Mouse (Mus musculus) midbrain, embryonic 11.5 days (tissue): ENCODE data around the gene Sema4c. TPM values are rescaled to one million over a fixed set of nuclear protein-coding genes. Genes with fewer than 3 reads are reported as not detected.
A peak's percentile ranks its signal among the peaks of the same experiment; 100 is the strongest.

Experiments
- ATAC-seq: fragments of 200-750 bp; cut with Nextera tagmentation; 2 replicates; pipeline ENCODE4 v1.8.0; 2017; ENCODE audit warnings: moderate TSS enrichment, moderate library complexity; ENCODE audit not compliant: low FRiP score
- DNase-seq: peaks from one replicate; pipeline ENCODE4 v3.0.0; 2015; ENCODE audit warnings: low spot score; ENCODE audit errors: missing footprints
- H3K27ac ChIP-seq: fragments of 300-500 bp; sonication (generic); 2 replicates; pipeline ENCODE4 v1.5.1; 2014; ENCODE audit warnings: low read depth, low read length
- H3K27me3 ChIP-seq: fragments of 300-500 bp; sonication (generic); 2 replicates; pipeline ENCODE4 v1.6.1; 2014; ENCODE audit warnings: mild to moderate bottlenecking, low read length, moderate library complexity, mixed read lengths; ENCODE audit not compliant: control insufficient read depth, insufficient read depth
- H3K36me3 ChIP-seq: fragments of 300-500 bp; sonication (generic); 2 replicates; pipeline ENCODE4 v1.6.1; 2014; ENCODE audit warnings: mild to moderate bottlenecking, low read length, moderate library complexity, mixed read lengths; ENCODE audit not compliant: control insufficient read depth, insufficient read depth
- H3K4me1 ChIP-seq: fragments of 300-500 bp; sonication (generic); 2 replicates; pipeline ENCODE4 v1.6.1; 2014; ENCODE audit warnings: low read length; ENCODE audit not compliant: control insufficient read depth, insufficient read depth
- H3K4me2 ChIP-seq: fragments of 300-500 bp; sonication (generic); 2 replicates; pipeline ENCODE4 v1.6.1; 2014; ENCODE audit warnings: mild to moderate bottlenecking, moderate library complexity
- H3K4me3 ChIP-seq: fragments of 300-500 bp; sonication (generic); 2 replicates; pipeline ENCODE4 v1.5.1; 2014; ENCODE audit warnings: low read depth, low read length
- H3K9ac ChIP-seq: fragments of 300-500 bp; sonication (generic); 2 replicates; pipeline ENCODE4 v1.6.1; 2014; ENCODE audit warnings: low read length
- H3K9me3 ChIP-seq: fragments of 300-500 bp; sonication (generic); 2 replicates; pipeline ENCODE4 v1.6.1; 2016; ENCODE audit warnings: low read length; ENCODE audit not compliant: control insufficient read depth
- WGBS: fragments of 180-500 bp; shearing (Covaris S2); extraction: QIAGEN DNeasy Blood & Tissue Kit; methylation state at CpG from one replicate; pipeline ENCODE4 v1.1.7; 2014; 5-methylcytosine and 5-hydroxymethylcytosine counted together
- polyA plus RNA-seq: library from polyadenylated mRNA; unstranded; fragments of >200 nt; fragmentation: Nextera tagmentation; extraction: Ambion mirVana; gene quantifications from 2 replicates; pipeline ENCODE4 v1.2.1, GENCODE M21; 2014

Gene Sema4c
- polyA plus RNA-seq, 1 experiment from 2014 or later: 3.1 TPM

DNA sequence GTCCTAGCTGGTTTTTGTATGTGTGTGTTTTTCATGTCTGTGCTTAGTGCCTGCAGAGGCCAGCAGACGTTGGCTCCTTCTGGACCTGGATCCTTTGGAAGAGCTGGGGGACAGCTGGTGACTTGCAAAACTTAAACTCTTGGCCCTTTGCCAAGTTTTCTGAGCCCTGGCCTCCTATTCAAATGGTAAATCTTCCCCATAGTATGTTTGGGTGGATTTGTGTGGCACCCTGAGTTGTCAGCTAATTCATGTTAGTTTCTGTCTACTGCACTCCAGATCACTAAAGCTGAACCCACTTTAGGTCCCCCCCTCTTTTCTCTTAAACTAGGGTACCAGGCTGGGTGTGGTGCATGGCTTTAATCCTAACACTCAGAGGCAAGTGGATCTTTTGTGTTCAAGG lies 29.8 kb downstream of the Sema4c start:
- peak overlapping the region; percentile 71 for H3K27ac ChIP-seq
- no peaks in the 10 kb centered on the region for H3K9me3 ChIP-seq
- peak; percentile 73 for ATAC-seq
- H3K27me3 ChIP-seq: no peaks in the 10 kb centered on the region
- H3K4me1 ChIP-seq: no peaks in the 10 kb centered on the region; the same call in 1 of the 2 replicates
- no peak overlapping the region for H3K4me3 ChIP-seq
- peaks cover 12% of the 10 kb centered on the region for H3K36me3 ChIP-seq
- no peak overlapping the region for H3K4me2 ChIP-seq
- WGBS: 32% methylated on average over 1 of the region's 1 CpGs
- no peak overlapping the region for H3K9ac ChIP-seq
- peak; percentile 89 for DNase-seq

DNA sequence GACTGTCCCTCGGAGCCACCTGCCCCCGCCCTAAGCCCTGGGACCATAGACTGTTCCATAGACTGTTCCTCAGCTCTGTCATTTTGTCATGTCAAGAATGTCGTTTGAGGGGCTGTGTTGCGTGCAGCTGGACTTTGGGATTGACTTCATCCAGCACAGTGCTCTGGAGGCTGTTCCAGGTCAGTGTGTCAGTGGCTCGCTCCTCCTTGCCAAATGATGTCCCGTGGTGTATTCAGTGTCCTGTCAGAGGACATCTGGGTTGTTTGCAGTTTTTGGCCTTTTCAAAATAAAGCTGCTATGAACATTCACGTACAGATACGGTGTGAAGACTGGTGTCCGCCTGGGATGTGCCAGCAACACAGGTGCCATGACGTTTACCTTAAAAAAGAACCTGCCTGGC lies 31.2 kb downstream of the Sema4c start:
- no peak overlapping the region for H3K4me2 ChIP-seq
- H3K4me3 ChIP-seq: no peak overlapping the region
- WGBS: 94% methylated on average over 10 of the region's 10 CpGs
- H3K9me3 ChIP-seq: no peaks in the 10 kb centered on the region
- ATAC-seq (no peak), DNase-seq (no peak)
- H3K9ac ChIP-seq: no peak overlapping the region
- H3K27ac ChIP-seq: no peak overlapping the region
- H3K36me3 ChIP-seq: peaks cover 12% of the 10 kb centered on the region
- no peaks in the 10 kb centered on the region; the same call in 1 of the 2 replicates for H3K4me1 ChIP-seq
- H3K27me3 ChIP-seq: no peaks in the 10 kb centered on the region

DNA sequence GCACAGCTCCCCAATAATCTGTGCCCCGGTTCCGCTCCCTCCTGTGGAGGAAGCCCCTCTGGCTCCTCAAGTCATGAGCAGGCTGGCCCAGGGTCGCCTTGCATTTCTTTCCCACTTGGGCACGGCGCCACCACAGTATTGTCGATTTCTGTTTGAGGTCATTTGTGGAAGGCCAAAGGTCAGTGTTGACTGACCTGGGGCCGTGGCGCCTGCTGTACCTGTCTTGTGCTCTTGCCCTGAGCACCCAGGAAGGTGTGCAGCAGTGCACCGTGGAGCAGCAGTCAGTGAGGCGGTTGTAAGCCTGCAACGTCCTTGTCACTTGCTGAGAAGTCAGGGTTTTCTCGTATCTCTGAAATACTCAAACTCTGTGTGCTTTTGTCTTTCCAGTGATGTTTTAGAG lies 32.4 kb downstream of the Sema4c start:
- Histone ChIP-seq H3K4me2 (no peak overlapping the region), H3K9ac (no peak overlapping the region), H3K9me3 (no peaks in the 10 kb centered on the region), H3K27me3 (no peaks in the 10 kb centered on the region), H3K36me3 (peaks cover 17% of the 10 kb centered on the region), H3K4me3 (no peak overlapping the region), H3K4me1 (no peaks in the 10 kb centered on the region; the same call in 1 of the 2 replicates), H3K27ac (no peak overlapping the region)
- ATAC-seq (no peak), DNase-seq (no peak)
- WGBS: 93% methylated on average over 12 of the region's 12 CpGs

DNA sequence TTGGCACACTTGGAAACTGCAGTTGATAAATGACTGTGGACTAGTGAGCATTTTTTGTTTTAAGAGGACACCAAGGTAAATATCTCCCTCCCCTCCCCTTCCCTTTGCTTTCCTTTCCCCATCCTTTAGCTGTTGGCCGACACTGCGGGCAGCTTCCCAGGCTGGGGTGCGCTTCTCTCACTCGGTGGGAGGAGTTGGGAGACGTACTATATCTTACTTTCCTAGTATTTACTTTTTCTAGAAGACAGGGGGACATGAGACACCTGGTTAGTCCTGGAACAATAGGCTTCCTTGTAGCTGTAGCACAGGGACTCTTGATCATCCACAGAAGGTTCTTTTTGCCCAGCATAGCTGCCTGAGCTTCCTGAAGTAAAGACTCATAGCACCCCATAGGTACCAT lies 34.1 kb downstream of the Sema4c start:
- WGBS: 94% methylated on average over 5 of the region's 5 CpGs
- no peaks in the 10 kb centered on the region for H3K9me3 ChIP-seq
- H3K4me3 ChIP-seq: no peak overlapping the region
- DNase-seq (no peak), ATAC-seq (no peak)
- H3K4me1 ChIP-seq: no peaks in the 10 kb centered on the region; the same call in 1 of the 2 replicates
- no peak overlapping the region for H3K27ac ChIP-seq
- H3K27me3 ChIP-seq: no peaks in the 10 kb centered on the region
- H3K4me2 ChIP-seq: no peak overlapping the region
- H3K36me3 ChIP-seq: peaks cover 22% of the 10 kb centered on the region
- no peak overlapping the region for H3K9ac ChIP-seq

DNA sequence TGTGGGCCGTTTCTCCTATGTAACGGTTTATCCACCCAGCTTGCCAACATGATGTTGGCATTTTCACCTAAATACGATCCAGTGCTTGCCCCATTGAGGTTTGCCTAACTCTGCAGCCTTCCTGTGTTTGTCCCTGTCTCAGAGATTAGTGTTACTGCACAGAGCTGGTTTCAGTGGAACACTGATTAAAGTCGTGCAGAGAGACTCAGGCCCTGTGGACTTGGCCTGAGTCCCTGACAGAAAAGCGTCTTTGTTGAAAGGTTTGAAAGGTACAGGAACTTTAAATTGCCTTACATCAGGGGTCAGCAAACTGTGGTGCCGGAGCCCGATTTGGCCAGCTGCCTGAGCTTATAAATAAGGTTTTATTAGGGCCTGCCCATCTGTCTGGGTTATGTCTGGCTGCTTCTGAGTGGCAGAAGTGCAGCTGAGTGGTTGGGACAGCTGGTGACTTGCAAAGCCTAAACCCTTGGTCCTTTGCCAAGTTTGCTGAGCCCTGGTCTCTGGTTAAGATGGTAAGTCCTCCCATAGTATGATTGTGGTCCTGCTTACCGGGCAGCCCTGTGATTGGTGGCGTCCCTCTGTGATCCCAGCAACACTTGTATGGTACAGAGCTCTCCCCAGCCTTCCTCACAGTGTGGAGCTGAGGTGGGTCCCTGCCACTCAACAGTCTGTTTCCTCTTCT lies 34.7 kb downstream of the Sema4c start:
- DNase-seq (no peak), ATAC-seq (no peak)
- H3K9me3 ChIP-seq: no peaks in the 10 kb centered on the region
- H3K4me3 ChIP-seq: no peak overlapping the region
- H3K9ac ChIP-seq: no peak overlapping the region
- H3K27ac ChIP-seq: no peak overlapping the region
- H3K36me3 ChIP-seq: peaks cover 22% of the 10 kb centered on the region
- H3K4me1 ChIP-seq: no peaks in the 10 kb centered on the region; the same call in 1 of the 2 replicates
- H3K4me2 ChIP-seq: no peak overlapping the region
- H3K27me3 ChIP-seq: no peaks in the 10 kb centered on the region
- 94% methylated on average over 9 of the region's 9 CpGs for WGBS

DNA sequence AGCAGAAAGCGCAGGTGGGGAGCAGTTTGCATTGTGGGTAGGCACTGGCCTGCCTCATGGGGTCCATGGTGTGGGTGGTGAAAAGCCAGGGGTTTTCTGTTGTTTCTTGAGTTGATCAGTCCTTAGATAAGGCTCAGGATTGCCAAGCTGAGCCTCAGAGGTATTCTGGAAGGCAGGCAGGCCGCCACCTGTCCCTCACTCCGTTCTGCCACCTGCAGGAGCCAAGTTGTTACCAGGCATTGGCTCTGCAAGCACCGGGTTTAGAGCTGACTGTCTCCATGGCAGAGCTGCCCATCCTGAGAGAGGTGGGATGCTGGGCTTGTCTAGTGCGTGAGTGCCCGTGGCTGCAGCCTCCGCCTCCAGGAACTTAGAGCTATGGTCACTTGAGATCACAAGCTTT lies 35.9 kb downstream of the Sema4c start:
- no peak for DNase-seq
- peaks cover 22% of the 10 kb centered on the region for H3K36me3 ChIP-seq
- no peaks in the 10 kb centered on the region for H3K9me3 ChIP-seq
- 95% methylated on average over 7 of the region's 7 CpGs for WGBS
- H3K27ac ChIP-seq: no peak overlapping the region
- ATAC-seq: no peak
- H3K4me2 ChIP-seq: no peak overlapping the region
- H3K4me1 ChIP-seq: no peaks in the 10 kb centered on the region
- no peak overlapping the region for H3K9ac ChIP-seq
- H3K4me3 ChIP-seq: no peak overlapping the region
- no peaks in the 10 kb centered on the region for H3K27me3 ChIP-seq

DNA sequence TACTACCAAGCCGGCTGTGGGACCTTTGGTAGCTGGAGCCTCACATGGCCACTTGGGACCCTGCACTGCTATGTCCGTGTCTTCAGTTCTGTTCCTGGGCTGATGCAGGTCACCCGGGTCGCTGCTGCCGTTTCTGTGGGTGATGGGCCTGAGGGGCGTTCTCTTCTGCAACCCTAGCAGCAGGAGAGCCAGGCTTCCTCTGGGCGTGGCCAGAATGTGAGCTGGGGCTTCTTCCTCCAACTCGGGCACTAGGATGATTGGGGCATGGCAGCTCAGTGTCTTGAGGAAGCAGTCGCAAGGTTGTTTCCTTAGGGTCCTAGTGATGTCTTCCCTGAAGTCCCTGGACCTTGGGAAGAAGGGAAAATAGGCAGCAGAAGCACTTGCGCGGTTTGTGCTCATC lies 38.5 kb downstream of the Sema4c start:
- H3K27ac ChIP-seq: no peak overlapping the region
- H3K9ac ChIP-seq: no peak overlapping the region
- peaks cover 12% of the 10 kb centered on the region for H3K36me3 ChIP-seq
- peak; percentile 19 for DNase-seq
- H3K4me1 ChIP-seq: peaks cover 5% of the 10 kb centered on the region; the same call in 1 of the 2 replicates
- WGBS: 88% methylated on average over 11 of the region's 11 CpGs
- H3K9me3 ChIP-seq: no peaks in the 10 kb centered on the region
- no peak for ATAC-seq
- H3K4me2 ChIP-seq: no peak overlapping the region
- no peaks in the 10 kb centered on the region for H3K27me3 ChIP-seq
- no peak overlapping the region for H3K4me3 ChIP-seq

DNA sequence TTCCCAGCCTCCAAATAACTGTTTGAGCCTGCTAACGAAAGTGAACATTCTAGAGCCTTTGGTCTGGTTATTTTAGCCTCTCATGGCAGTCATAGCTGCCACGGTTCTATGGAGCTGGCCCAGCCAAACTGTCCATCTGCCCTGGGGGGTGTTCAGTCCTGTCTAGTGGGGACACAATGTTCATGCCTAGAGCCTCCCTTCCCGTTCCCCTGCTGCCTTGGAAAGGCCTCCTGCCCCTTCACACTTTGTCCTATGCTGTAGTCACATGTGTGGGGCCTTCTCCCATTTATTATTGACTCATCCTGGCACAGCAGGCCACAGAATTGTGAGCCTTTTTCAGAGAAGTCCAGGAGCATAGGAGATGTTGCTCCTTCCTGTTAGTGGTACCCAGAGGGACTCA lies 39.9 kb downstream of the Sema4c start:
- DNase-seq (peak; percentile 35), ATAC-seq (no peak)
- Histone ChIP-seq H3K27ac (no peak overlapping the region), H3K36me3 (peaks cover 11% of the 10 kb centered on the region; the same call in 1 of the 2 replicates), H3K27me3 (no peaks in the 10 kb centered on the region), H3K9me3 (no peaks in the 10 kb centered on the region), H3K4me3 (no peak overlapping the region), H3K4me1 (peaks cover 15% of the 10 kb centered on the region; the same call in 1 of the 2 replicates), H3K9ac (no peak overlapping the region), H3K4me2 (no peak overlapping the region)
- 85% methylated on average over 3 of the region's 3 CpGs for WGBS

DNA sequence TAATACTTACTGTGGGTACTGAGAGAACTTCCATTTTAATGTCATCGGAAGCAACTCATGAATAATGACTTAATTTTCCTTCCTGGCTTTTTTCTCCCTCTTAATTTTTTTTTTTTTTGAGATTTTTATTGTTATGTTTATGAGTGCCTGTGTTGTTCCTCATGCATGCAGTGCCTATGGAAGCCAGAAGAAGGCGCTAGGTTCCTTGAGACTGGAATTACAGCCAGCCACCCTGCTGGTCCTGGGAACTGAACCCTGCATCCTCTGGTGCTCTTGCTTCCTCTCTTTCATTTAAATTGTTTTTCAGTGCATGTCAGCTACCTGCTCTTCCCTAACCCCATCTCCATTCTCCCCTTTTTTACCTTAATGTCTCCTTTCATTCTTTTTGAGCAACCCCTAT lies 44.4 kb downstream of the Sema4c start:
- WGBS: 48% methylated on average over 2 of the region's 2 CpGs
- Histone ChIP-seq H3K27me3 (no peaks in the 10 kb centered on the region), H3K4me3 (peak overlapping the region; percentile 80), H3K9me3 (no peaks in the 10 kb centered on the region), H3K9ac (peak overlapping the region; percentile 82), H3K27ac (no peak overlapping the region), H3K4me2 (peak overlapping the region; percentile 61), H3K4me1 (peaks cover 18% of the 10 kb centered on the region; the same call in 1 of the 2 replicates), H3K36me3 (0 out of 2 replicates have a peak, but pooled peaks cover 2% of the 10 kb centered on the region)
- ATAC-seq: no peak
- DNase-seq: no peak
